Mouse (Mus musculus): ENCODE results near the gene Ttc34.

DNA sequence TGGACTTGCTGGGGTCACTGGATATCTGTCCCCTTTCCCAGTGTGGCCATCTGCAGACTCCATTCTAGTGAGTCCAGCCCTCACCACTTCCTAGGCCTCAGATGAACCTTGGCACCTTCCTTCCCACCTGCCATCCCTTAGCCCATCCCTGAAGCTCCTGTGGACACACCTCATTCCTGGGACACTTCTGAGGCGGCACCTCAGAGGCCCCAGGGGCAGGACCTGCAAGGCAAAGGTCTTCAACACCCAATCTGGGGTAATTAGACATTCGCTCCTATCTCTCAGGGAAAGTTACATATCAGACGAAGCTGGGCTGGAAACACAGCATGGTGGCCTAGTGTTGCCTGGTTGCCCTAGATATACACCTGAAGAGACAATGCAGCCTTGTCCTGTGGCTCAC, 77.4 kb downstream of the Ttc34 start:
- TF ChIP-seq POLR2A (IDR thresholded peaks at IDR 0.05; ENCODE audit: control insufficient read depth, extremely low read depth, insufficient read depth, low read length, poor library complexity) (no peak), CTCF (IDR thresholded peaks at IDR 0.05; ENCODE audit: borderline replicate concordance, control insufficient read depth, extremely low read depth, insufficient read depth, low read length, poor library complexity) (no peak)
